Mouse (Mus musculus) megakaryocyte progenitor cell, adult 5-6 weeks (primary cell): ENCODE measurements around the gene Gls. TPM values are rescaled to one million over a fixed set of nuclear protein-coding genes. Genes with fewer than 3 reads are reported as not detected.

Experiments
- ATAC-seq: replicated peaks from 2 replicates; pipeline ENCODE4 v1.8.0; 2016; ENCODE audit warnings: mild to moderate bottlenecking, moderate TSS enrichment, inconsistent platforms; ENCODE audit not compliant: poor library complexity
- total RNA-seq, 2 experiments: library from RNA; stranded (forward) in 1 of 2; stranded (reverse) in 1 of 2; fragments of 157-497, 149-512 nt in 1 of 2; fragments of 200-1000 nt in 1 of 2; gene quantifications; 2 replicates each; pipeline versions ENCODE4 v1.2.3 to v1.2.4; 2015 to 2017

The Gls gene
- total RNA-seq, 2 experiments from 2014 or later = 156 to 181 TPM

DNA sequence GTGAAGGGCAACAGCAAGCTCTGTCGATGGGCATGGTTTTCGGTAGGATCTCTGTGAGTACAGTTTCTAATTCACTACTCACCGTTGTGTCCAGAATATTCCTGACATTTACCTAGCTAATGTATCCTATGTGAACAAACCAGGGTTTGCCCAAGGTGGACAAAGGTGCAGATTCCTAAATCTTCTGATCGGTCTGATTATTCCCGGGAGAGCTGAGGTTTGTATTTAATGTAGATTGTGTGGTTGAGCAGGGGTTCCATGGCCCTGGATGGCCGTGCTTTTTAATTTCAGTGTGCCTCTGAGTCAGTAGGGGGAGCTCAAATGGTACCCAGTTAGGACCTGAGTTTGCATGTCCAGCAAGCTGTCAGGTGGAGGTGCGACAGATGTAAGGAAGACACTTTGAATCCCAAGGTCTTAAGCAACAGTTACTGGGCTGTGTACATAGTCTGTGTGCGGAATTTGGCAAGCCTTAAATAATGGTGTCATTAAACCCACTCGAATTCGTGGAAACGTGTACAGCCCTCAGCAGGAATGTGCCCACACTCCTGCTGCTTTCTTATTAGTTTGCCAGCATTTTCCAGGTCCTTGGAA is 101.2 kb downstream of the Gls start:
- no peak for ATAC-seq

DNA sequence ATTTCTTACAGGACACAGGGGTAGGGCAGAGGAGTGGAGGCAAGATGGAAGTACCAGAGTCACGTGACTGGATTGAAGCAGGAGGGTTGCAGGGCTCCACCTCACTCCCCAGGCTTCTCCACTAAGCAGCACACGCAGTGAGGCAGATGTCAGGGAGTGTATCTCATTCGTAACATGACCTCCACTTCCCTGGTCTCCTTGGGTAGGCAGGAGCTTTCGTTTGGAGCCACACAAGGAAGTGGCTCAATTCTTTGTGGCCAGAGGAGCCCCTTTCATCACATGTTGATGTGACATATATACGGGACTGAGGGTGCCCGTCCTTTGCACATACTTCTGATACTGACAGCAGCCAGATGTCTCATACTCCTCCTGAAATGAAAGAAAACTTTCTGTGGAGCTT is 103.2 kb downstream of the Gls start:
- ATAC-seq = peak; percentile 99

DNA sequence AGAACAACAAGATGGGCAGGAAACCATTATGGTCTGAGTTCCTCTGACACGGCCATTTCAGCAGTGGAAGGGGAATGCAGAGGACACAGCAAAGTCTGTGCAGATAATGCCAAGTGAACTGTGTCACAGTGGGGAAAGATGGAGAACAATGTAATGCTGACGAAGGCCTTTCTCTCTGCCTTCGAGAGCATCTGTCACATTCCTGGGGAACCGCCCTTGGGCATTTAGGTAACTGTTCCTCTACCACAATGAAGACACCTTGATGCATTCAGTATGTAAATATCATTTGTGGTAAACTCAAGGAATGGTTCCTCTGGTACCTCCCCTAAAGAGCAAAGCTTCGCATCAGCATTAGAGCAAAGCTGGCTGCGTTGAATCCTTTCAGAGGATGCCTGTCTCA is 105.7 kb downstream of the Gls start:
- no peak for ATAC-seq

DNA sequence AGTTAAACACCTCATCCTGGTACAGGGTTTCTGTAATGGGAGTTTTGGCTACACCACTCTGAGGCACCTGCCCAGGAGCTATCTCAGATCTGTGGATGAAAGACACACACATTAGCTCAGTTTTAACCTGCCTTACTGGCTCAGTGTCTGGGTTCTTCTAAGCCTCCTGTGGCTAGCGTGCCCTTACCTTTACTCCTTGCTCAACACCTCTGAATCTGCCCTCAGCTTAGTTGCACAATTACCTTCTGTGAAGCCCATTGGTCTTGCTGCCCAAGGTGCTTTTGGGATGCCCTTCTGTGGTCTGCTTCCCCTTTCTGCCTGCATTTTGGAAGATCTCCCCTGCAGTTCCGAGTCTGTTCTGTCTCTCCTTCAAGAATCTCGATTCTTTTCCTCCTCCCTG is 108.2 kb downstream of the Gls start:
- no peak for ATAC-seq

DNA sequence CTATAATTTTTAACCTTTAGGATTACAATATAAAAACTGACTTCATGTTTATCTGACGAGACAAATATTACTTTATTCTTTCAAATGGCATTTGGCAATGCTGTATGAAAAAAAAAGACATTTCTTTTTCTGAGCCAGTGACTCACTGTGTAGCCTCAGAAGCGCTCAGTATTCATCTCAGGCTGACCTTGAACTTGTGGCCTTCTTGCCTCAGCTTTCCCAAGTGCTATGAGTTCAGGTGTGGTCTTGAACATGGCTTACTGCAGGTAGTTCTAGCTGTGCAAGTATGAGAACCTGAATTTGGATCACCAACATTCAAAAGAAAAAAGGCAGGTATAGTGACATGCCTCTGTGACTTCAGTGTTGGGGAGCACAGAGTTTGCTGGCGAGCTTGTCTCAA is 112.0 kb downstream of the Gls start:
- ATAC-seq = no peak

DNA sequence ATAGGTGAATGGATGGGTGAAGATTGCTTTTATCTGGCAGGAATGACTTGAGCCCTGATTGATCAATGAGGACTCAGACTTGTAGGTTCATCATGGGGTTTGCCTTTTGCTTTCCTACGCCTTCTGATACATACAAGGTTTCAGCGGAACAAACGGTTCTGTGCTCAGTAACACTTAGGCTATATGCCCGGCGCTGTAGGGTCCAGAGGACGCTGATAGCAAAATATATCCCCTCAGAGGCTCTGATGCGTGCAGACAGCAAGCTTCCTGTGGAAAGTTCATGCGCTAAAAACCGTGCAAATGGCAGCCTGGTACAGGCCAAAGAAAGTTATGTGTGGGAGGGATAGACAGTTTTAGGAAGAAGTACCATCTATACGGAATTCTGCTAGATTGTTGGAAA is 112.8 kb downstream of the Gls start:
- ATAC-seq = no peak

GRCm38 (mm10) chr1:52119691-52120090 is 113.3 kb downstream of the Gls start:
- ATAC-seq = no peak; the same call in 1 of the 2 replicates

DNA sequence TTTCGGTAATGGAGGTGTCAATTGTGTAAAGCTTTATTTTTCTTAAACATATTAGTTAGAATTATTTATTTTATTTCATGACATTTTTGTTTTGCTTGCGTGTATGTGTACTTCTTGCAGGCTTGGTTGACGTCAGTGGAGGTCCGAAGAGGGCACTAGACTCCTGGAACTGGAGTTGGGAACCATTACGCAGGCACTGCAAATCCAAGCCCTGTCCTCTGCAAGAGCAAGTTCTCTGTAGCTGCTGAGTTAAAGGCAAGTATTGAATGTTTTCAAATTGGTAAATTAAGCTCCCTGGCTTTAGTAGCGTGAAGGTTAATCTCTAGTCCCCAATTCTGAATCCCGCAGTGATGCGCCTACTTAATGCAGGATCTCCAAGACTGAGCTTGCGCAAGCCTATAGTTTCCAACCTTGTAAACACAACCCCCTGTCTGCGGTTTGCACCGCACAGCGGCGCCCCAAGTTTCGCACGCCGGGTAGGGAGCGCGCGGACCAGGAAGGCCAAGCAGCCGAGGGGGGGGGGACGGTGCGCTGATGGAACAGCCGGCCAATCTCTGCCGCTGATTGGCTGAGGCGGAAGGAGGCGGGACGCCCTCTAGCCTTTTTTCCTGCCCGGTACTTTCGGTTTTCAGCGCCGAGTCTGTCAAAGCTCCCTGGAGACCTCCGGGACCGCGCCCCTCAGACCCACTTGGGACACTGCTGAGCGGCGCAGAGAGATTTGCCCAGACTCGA is 114.0 kb downstream of the Gls start, which contains the start of gene Stat1:
TSS of gene Stat1 (plus strand) at position 581 of the 732 bp plus-strand sequence.
- peak; percentile 99 for ATAC-seq

GRCm38 (mm10) chr1:52117777-52118176 is 115.3 kb downstream of the Gls start:
- no peak for ATAC-seq

DNA sequence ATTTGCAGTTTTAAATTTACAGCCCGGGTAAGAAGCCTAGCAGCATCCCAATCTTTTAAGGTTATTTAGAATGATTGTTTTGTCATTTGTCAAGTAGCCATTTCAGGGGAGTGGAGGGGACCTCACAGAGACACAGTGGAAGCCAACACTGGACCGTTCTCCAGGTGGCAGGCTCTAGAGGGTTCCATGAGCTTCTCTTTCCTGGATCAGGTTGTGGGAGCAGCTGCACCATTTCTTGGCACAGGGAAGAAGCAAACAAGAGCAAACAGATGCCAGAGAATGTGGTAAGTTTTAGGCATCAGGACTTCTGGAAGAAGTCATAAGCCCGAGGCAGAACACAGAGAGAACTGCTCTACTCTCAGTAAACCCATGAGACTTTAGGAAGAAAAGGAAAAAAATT is 116.6 kb downstream of the Gls start:
- no peak for ATAC-seq

DNA sequence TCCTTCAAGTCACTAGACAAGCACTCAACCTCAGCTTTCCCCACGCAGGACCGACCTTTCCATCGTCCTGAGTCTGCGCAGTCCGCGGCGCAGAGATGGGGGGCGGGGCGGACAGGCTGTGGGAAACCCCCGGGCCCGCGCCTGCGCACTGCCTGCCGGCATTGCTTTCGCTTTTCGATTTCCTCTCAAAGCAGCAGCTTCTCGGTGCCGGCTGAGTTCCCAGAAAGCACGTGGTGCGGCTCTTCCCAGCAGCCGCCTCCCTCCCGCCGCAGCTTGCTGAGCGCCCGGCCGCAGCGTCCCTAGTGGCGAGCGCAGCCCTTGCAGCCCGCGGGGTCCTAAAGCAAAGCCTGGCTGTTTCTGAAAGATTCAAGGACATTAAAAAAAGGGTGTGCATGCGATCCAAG is 119.4 kb downstream of the Gls start:
- ATAC-seq = peak; percentile 98

Other genes with a start within 250 kb of the Gls start
- gene Stat4, start 246.1 kb downstream of the Gls start, total RNA-seq (2015) = 36.2 and 42.3 TPM in 2 replicates
- 22.0 and 25.5 TPM in 2 replicates for gene Stat4, start 246.1 kb downstream of the Gls start, total RNA-seq (2017)
- 55.9 and 59.4 TPM in 2 replicates for gene Stat1, start 113.8 kb downstream of the Gls start, total RNA-seq (2015)
- gene Stat1, start 113.8 kb downstream of the Gls start, total RNA-seq (2017) = 46.5 and 56.9 TPM in 2 replicates